Mouse (Mus musculus) neural tube, embryonic 15.5 days (tissue): ENCODE results near the gene P2rx1. TPM values are rescaled to one million over a fixed set of nuclear protein-coding genes. Genes with fewer than 3 reads are reported as not detected.

ENCODE experiments used
- ATAC-seq: fragments of 200-750 bp; cut with Nextera tagmentation; 2 replicates; pipeline ENCODE4 v1.8.0; 2017; ENCODE audit warnings: mild to moderate bottlenecking, moderate TSS enrichment, moderate library complexity; ENCODE audit not compliant: low FRiP score
- H3K27ac ChIP-seq: fragments of 300-500 bp; sonication (generic); replicated peaks from 2 replicates; pipeline ENCODE4 v1.5.1; 2015; ENCODE audit warnings: mild to moderate bottlenecking, inconsistent platforms
- H3K27me3 ChIP-seq: fragments of 300-500 bp; sonication (generic); replicated peaks from 2 replicates; pipeline ENCODE4 v1.6.1; 2015; ENCODE audit warnings: inconsistent platforms
- H3K36me3 ChIP-seq: fragments of 300-500 bp; sonication (generic); 2 replicates; pipeline ENCODE4 v1.6.1; 2015; ENCODE audit warnings: inconsistent platforms
- H3K4me1 ChIP-seq: fragments of 300-500 bp; sonication (generic); 2 replicates; pipeline ENCODE4 v1.6.1; 2015; ENCODE audit warnings: inconsistent platforms
- H3K4me2 ChIP-seq: fragments of 300-500 bp; sonication (generic); 2 replicates; pipeline ENCODE4 v1.6.1; 2015; ENCODE audit warnings: inconsistent platforms, mild to moderate bottlenecking, moderate library complexity
- H3K4me3 ChIP-seq: fragments of 300-500 bp; sonication (generic); replicated peaks from 2 replicates; pipeline ENCODE4 v1.5.1; 2015; ENCODE audit warnings: mild to moderate bottlenecking, inconsistent platforms
- H3K9ac ChIP-seq: fragments of 300-500 bp; sonication (generic); replicated peaks from 2 replicates; pipeline ENCODE4 v1.6.1; 2015; ENCODE audit warnings: mild to moderate bottlenecking, inconsistent platforms
- H3K9me3 ChIP-seq: fragments of 300-500 bp; sonication (generic); replicated peaks from 2 replicates; pipeline ENCODE4 v1.6.1; 2016; ENCODE audit warnings: inconsistent platforms
- WGBS: fragments of 180-500 bp; shearing (Covaris S2); methylation state at CpG from one replicate; pipeline ENCODE4 v1.1.7; 2015; ENCODE audit warnings: mixed read lengths; 5-methylcytosine and 5-hydroxymethylcytosine counted together
- polyA plus RNA-seq: library from polyadenylated mRNA; unstranded; fragments of >200 nt; fragmentation: Nextera tagmentation; extraction: Ambion mirVana; gene quantifications from 2 replicates; pipeline ENCODE4 v1.2.1, GENCODE M21; 2015

The P2rx1 gene
- polyA plus RNA-seq, 1 experiment from 2014 or later, result 0.47 TPM

- 79% methylated on average over 5 of the region's 5 CpGs for WGBS
- Histone ChIP-seq H3K27ac (no peak overlapping the region), H3K4me1 (peaks cover 20% of the 10 kb centered on the region; the same call in 1 of the 2 replicates), H3K9ac (no peak overlapping the region), H3K27me3 (0 out of 2 replicates have a peak, but pooled peaks cover 7% of the 10 kb centered on the region), H3K4me2 (no peak overlapping the region), H3K4me3 (no peak overlapping the region), H3K36me3 (no peaks in the 10 kb centered on the region), H3K9me3 (no peaks in the 10 kb centered on the region)
- ATAC-seq, result no peak
These were observed 15.1 kb downstream of the P2rx1 start for GRCm38 (mm10) chr11:73013981-73014380.

- Histone ChIP-seq H3K36me3 (no peaks in the 10 kb centered on the region), H3K27me3 (0 out of 2 replicates have a peak, but pooled peaks cover 5% of the 10 kb centered on the region), H3K4me2 (no peak overlapping the region), H3K4me3 (no peak overlapping the region), H3K4me1 (peaks cover 27% of the 10 kb centered on the region), H3K9ac (no peak overlapping the region), H3K9me3 (no peaks in the 10 kb centered on the region), H3K27ac (0 out of 2 replicates have a peak overlapping the region, but pooled peaks have one; percentile 18)
- ATAC-seq, result no peak
- 61% methylated on average over 4 of the region's 4 CpGs for WGBS
These were observed 16.0 kb downstream of the P2rx1 start for GRCm38 (mm10) chr11:73014831-73015344.

- Histone ChIP-seq H3K27me3 (no peaks in the 10 kb centered on the region), H3K27ac (no peak overlapping the region; the same call in 1 of the 2 replicates), H3K36me3 (no peaks in the 10 kb centered on the region), H3K4me3 (no peak overlapping the region), H3K9me3 (no peaks in the 10 kb centered on the region), H3K4me2 (no peak overlapping the region), H3K9ac (no peak overlapping the region), H3K4me1 (peaks cover 33% of the 10 kb centered on the region)
- no peak for ATAC-seq
- WGBS, result 61% methylated on average over 5 of the region's 5 CpGs
These were observed 16.6 kb downstream of the P2rx1 start for GRCm38 (mm10) chr11:73015391-73016102.

- Histone ChIP-seq H3K4me3 (no peak overlapping the region), H3K4me1 (peaks cover 38% of the 10 kb centered on the region), H3K9ac (no peak overlapping the region), H3K36me3 (no peaks in the 10 kb centered on the region), H3K9me3 (no peaks in the 10 kb centered on the region), H3K4me2 (no peak overlapping the region), H3K27me3 (no peaks in the 10 kb centered on the region), H3K27ac (no peak overlapping the region; the same call in 1 of the 2 replicates)
- no peak for ATAC-seq
- 76% methylated on average over 6 of the region's 6 CpGs for WGBS
These were observed 17.2 kb downstream of the P2rx1 start for GRCm38 (mm10) chr11:73016103-73016420.

GRCm38 (mm10) chr11:73018471-73019146 lies 19.7 kb downstream of the P2rx1 start, which contains the start of gene Camkk1:
Gene Camkk1 (plus strand): TSS chr11:73019008.
- under 1% methylated on average over 52 of the region's 57 CpGs for WGBS
- Histone ChIP-seq H3K4me1 (peaks cover 43% of the 10 kb centered on the region), H3K4me2 (peak within 1 kb of the TSS; percentile 71), H3K27ac (peak within 1 kb of the TSS; percentile 75), H3K9ac (peak within 1 kb of the TSS; percentile 75), H3K4me3 (peak within 1 kb of the TSS; percentile 72), H3K36me3 (no peaks in the 10 kb centered on the region), H3K9me3 (no peaks in the 10 kb centered on the region), H3K27me3 (no peaks in the 10 kb centered on the region)
- peak; percentile 95 for ATAC-seq

- Histone ChIP-seq H3K36me3 (no peaks in the 10 kb centered on the region), H3K4me2 (peak overlapping the region; percentile 71), H3K4me3 (peak overlapping the region; percentile 72), H3K27me3 (no peaks in the 10 kb centered on the region), H3K9ac (peak overlapping the region; percentile 75), H3K9me3 (no peaks in the 10 kb centered on the region), H3K27ac (peak overlapping the region; percentile 75), H3K4me1 (peaks cover 49% of the 10 kb centered on the region)
- peak; percentile 76 for ATAC-seq
- WGBS, result under 1% methylated on average over 46 of the region's 46 CpGs
These were observed 20.4 kb downstream of the P2rx1 start for GRCm38 (mm10) chr11:73019147-73019795.

GRCm38 (mm10) chr11:73020953-73021800 lies 22.3 kb downstream of the P2rx1 start:
- peaks cover 5% of the 10 kb centered on the region for H3K36me3 ChIP-seq
- H3K27me3 ChIP-seq, result no peaks in the 10 kb centered on the region
- 0 out of 2 replicates have a peak overlapping the region, but pooled peaks have one; percentile 71 for H3K4me2 ChIP-seq
- H3K4me1 ChIP-seq, result peaks cover 39% of the 10 kb centered on the region
- H3K9me3 ChIP-seq, result no peaks in the 10 kb centered on the region
- WGBS, result 61% methylated on average over 7 of the region's 7 CpGs
- 0 out of 2 replicates have a peak overlapping the region, but pooled peaks have one; percentile 14 for H3K9ac ChIP-seq
- no peak overlapping the region for H3K4me3 ChIP-seq
- ATAC-seq, result no peak
- no peak overlapping the region for H3K27ac ChIP-seq

- no peak for ATAC-seq
- Histone ChIP-seq H3K4me1 (peaks cover 38% of the 10 kb centered on the region), H3K36me3 (peaks cover 17% of the 10 kb centered on the region), H3K4me3 (no peak overlapping the region), H3K4me2 (no peak overlapping the region), H3K9ac (no peak overlapping the region), H3K27me3 (no peaks in the 10 kb centered on the region), H3K27ac (no peak overlapping the region), H3K9me3 (no peaks in the 10 kb centered on the region)
- 57% methylated on average over 9 of the region's 9 CpGs for WGBS
These were observed 24.2 kb downstream of the P2rx1 start for GRCm38 (mm10) chr11:73023099-73023498.

GRCm38 (mm10) chr11:73023827-73024226 lies 24.9 kb downstream of the P2rx1 start:
- Histone ChIP-seq H3K27ac (no peak overlapping the region), H3K9me3 (no peaks in the 10 kb centered on the region), H3K9ac (no peak overlapping the region), H3K4me3 (no peak overlapping the region), H3K4me1 (peaks cover 34% of the 10 kb centered on the region), H3K27me3 (no peaks in the 10 kb centered on the region), H3K4me2 (no peak overlapping the region), H3K36me3 (peaks cover 19% of the 10 kb centered on the region)
- 35% methylated on average over 4 of the region's 4 CpGs for WGBS
- ATAC-seq, result no peak

GRCm38 (mm10) chr11:73024236-73024904 lies 25.5 kb downstream of the P2rx1 start:
- H3K4me3 ChIP-seq, result no peak overlapping the region
- peaks cover 32% of the 10 kb centered on the region for H3K4me1 ChIP-seq
- WGBS, result 68% methylated on average over 7 of the region's 7 CpGs
- no peak overlapping the region for H3K4me2 ChIP-seq
- H3K27me3 ChIP-seq, result no peaks in the 10 kb centered on the region
- ATAC-seq, result no peak
- peaks cover 22% of the 10 kb centered on the region for H3K36me3 ChIP-seq
- 0 out of 2 replicates have a peak overlapping the region, but pooled peaks have one; percentile 28 for H3K27ac ChIP-seq
- H3K9ac ChIP-seq, result no peak overlapping the region
- H3K9me3 ChIP-seq, result no peaks in the 10 kb centered on the region
